Mouse (Mus musculus) olfactory bulb, adult 2 months (tissue): ENCODE results near the gene Gm4513. TPM values are rescaled to one million over a fixed set of nuclear protein-coding genes. Genes with fewer than 3 reads are reported as not detected.
"Not testable (repeated sequence)": the region's sequence is repeated elsewhere in the genome, so short reads cannot be mapped to it uniquely, and the experiment has no call there.

Experiments used
- H3K27ac ChIP-seq: fragments of 200-500 bp; 2 replicates; pipeline ENCODE4 v1.5.1; 2012; ENCODE audit warnings: low read depth, low read length; ENCODE audit not compliant: insufficient read depth
- H3K4me1 ChIP-seq: fragments of 200-500 bp; 2 replicates; pipeline ENCODE4 v1.6.1; 2012; ENCODE audit warnings: low read length; ENCODE audit not compliant: control insufficient read depth, insufficient read depth
- H3K4me3 ChIP-seq: fragments of 200-500 bp; 2 replicates; pipeline ENCODE4 v1.5.1; 2012; ENCODE audit warnings: mild to moderate bottlenecking, low read depth, low read length, moderate library complexity; ENCODE audit not compliant: insufficient read depth
- WGBS: fragments of 180-500 bp; shearing (Covaris S2); methylation state at CpG from one replicate; pipeline ENCODE4 v1.1.7; 2018; 5-methylcytosine and 5-hydroxymethylcytosine counted together
- polyA plus RNA-seq: library from polyadenylated mRNA; stranded (reverse); fragments of >200 nt; gene quantifications from 2 replicates; pipeline ENCODE4 v1.2.4, GENCODE M21; 2012; ENCODE audit warnings: low replicate concordance; ENCODE audit not compliant: missing spikeins, insufficient read depth, insufficient read length

The Gm4513 gene
- polyA plus RNA-seq, result not detected in 2 replicates

GRCm38 (mm10) chr7:20598921-20599320, at the start of gene Gm4513:
Gene Gm4513 (minus strand): TSS chr7:20599021.
- H3K4me3 ChIP-seq, H3K4me1 ChIP-seq: not testable (repeated sequence)
- 82% methylated on average over 3 of the region's 5 CpGs for WGBS

GRCm38 (mm10) chr7:20576141-20576540, 22.7 kb downstream of the Gm4513 start, which contains the start of gene Gm4141:
Gene Gm4141 (minus strand): TSS chr7:20576241.
- WGBS, result no CpG with 5 or more reads among the region's 3 CpGs

More at GRCm38 (mm10) chr7:20598921-20599320, at the start of gene Gm4513:
- not testable (repeated sequence) for H3K27ac ChIP-seq

GRCm38 (mm10) chr7:20545657-20546056, 53.2 kb downstream of the Gm4513 start, which contains the start of gene Gm5726:
Gene Gm5726 (minus strand): TSS chr7:20545757.
- H3K4me1 ChIP-seq, H3K27ac ChIP-seq, H3K4me3 ChIP-seq: not testable (repeated sequence)
- WGBS, result no CpG with 5 or more reads among the region's 1 CpGs

More at GRCm38 (mm10) chr7:20576141-20576540, 22.7 kb downstream of the Gm4513 start, which contains the start of gene Gm4141:
- not testable (repeated sequence) for H3K27ac ChIP-seq, H3K4me1 ChIP-seq, H3K4me3 ChIP-seq

Other genes starting within 250 kb of the Gm4513 start
- gene Gm5728, start 223.6 kb downstream of the Gm4513 start, polyA plus RNA-seq, result not detected in 2 replicates
- not detected in 2 replicates for gene Vmn1r100, start 181.1 kb downstream of the Gm4513 start, polyA plus RNA-seq
- not detected in 2 replicates for gene Vmn1r101, start 156.4 kb downstream of the Gm4513 start, polyA plus RNA-seq
- gene Gm10670, start 124.1 kb downstream of the Gm4513 start, polyA plus RNA-seq, result not detected in 2 replicates
- not detected in 2 replicates for gene Vmn1r103, start 88.5 kb downstream of the Gm4513 start, polyA plus RNA-seq
- gene Vmn1r104, start 65.2 kb downstream of the Gm4513 start, polyA plus RNA-seq, result not detected in 2 replicates
- gene Gm5726, start 53.3 kb downstream of the Gm4513 start, polyA plus RNA-seq, result not detected in 2 replicates
- gene Gm4141, start 22.8 kb downstream of the Gm4513 start, polyA plus RNA-seq, result not detected in 2 replicates
- gene Vmn1r107, start 69.9 kb upstream of the Gm4513 start, polyA plus RNA-seq, result not detected in 2 replicates
- not detected in 2 replicates for gene Vmn1r111, start 104.2 kb upstream of the Gm4513 start, polyA plus RNA-seq
- gene Gm10668, start 131.6 kb upstream of the Gm4513 start, polyA plus RNA-seq, result not detected in 2 replicates
- not detected in 2 replicates for gene Vmn1r112, start 172.2 kb upstream of the Gm4513 start, polyA plus RNA-seq
- gene Vmn1r113, start 188.3 kb upstream of the Gm4513 start, polyA plus RNA-seq, result not detected in 2 replicates
- not detected in 2 replicates for gene Vmn1r114, start 213.2 kb upstream of the Gm4513 start, polyA plus RNA-seq
- gene Vmn1r115, start 246.0 kb upstream of the Gm4513 start, polyA plus RNA-seq, result not detected in 2 replicates